Comparison of ENCODE assay signal across 9 mouse cellular contexts in genomic region chr5:66545573-66546141, GRCm38 (mm10).
A peak's percentile ranks its signal among the peaks of the same experiment; 100 is the strongest.
DNase-seq lines count a peak whose midpoint lies in the region; ATAC-seq lines count a peak whose summit lies in the region.
"Had no signal": no experiment of that assay in that cellular context is flagged by ENCODE, and none has a peak within 500 bp of the region (broad histone marks: within the 10 kb centered on the region; RNA-seq: fewer than 3 reads in every experiment).

No protein-coding gene starts in this region.

- no peak overlapping the region for H3K9ac ChIP-seq in lung, embryonic 16.5 days (ENCODE audit: low read length)
- no peak overlapping the region for H3K9ac ChIP-seq in hindbrain, embryonic 15.5 days

- no peak overlapping the region for H3K4me2 ChIP-seq in lung, embryonic 16.5 days (ENCODE audit: low read depth, low read length)
- H3K4me2 ChIP-seq in hindbrain, embryonic 15.5 days: peak overlapping the region; percentile 20; the same call in 1 of the 2 replicates

- no peak for ATAC-seq in lung, embryonic 16.5 days (ENCODE audit: low read depth)
- ATAC-seq in hindbrain, embryonic 15.5 days (ENCODE audit: low FRiP score, low read depth): peak; percentile 76

- H3K36me3 ChIP-seq in lung, embryonic 16.5 days (ENCODE audit: control insufficient read depth, insufficient read depth, low read length): peaks cover 2% of the 10 kb centered on the region; the same call in 1 of the 2 replicates
- H3K36me3 ChIP-seq in hindbrain, embryonic 15.5 days: no peaks in the 10 kb centered on the region

- H3K4me3 ChIP-seq in lung, embryonic 16.5 days (ENCODE audit: low read length): no peak overlapping the region
- H3K4me3 ChIP-seq in hindbrain, embryonic 15.5 days: no peak overlapping the region

- H3K27ac ChIP-seq in lung, embryonic 16.5 days (ENCODE audit: low read length): peak overlapping the region; percentile 10; the same call in 1 of the 2 replicates
- H3K27ac ChIP-seq in hindbrain, embryonic 15.5 days (replicated peaks): peak overlapping the region; percentile 68

- H3K27me3 ChIP-seq in lung, embryonic 16.5 days (ENCODE audit: control insufficient read depth, insufficient read depth, low read depth, low read length): no peaks in the 10 kb centered on the region
- no peaks in the 10 kb centered on the region for H3K27me3 ChIP-seq in hindbrain, embryonic 15.5 days

- 59% methylated on average over 10 of the region's 10 CpGs for WGBS in lung, embryonic 16.5 days
- 10% methylated on average over 10 of the region's 10 CpGs for WGBS in hindbrain, embryonic 15.5 days

- peak; percentile 36 for DNase-seq in cerebellum, postnatal 10 days
- no peak for DNase-seq in cerebellum, adult 11 months
- no peak for DNase-seq in lung, postnatal 25 days (ENCODE audit: low spot score)
- DNase-seq in retina, postnatal 1 day: peak; percentile 95
- no peak for DNase-seq in right cerebral cortex, postnatal 36 days (ENCODE audit: low spot score in 2 of 2)
- DNase-seq in thymus, postnatal 10 days (ENCODE audit: low spot score in 2 of 2): no peak
- DNase-seq: heart, postnatal 14 days had no signal

- peaks cover 6% of the 10 kb centered on the region; the same call in 1 of the 2 replicates for H3K9me3 ChIP-seq in lung, embryonic 16.5 days (ENCODE audit: control insufficient read depth, low read length)
- H3K9me3 ChIP-seq in hindbrain, embryonic 15.5 days: 0 out of 2 replicates have a peak, but pooled peaks cover 5% of the 10 kb centered on the region

- H3K4me1 ChIP-seq in lung, embryonic 16.5 days (replicated peaks; ENCODE audit: control insufficient read depth, insufficient read depth, low read length): peaks cover 19% of the 10 kb centered on the region
- peaks cover 19% of the 10 kb centered on the region for H3K4me1 ChIP-seq in hindbrain, embryonic 15.5 days (replicated peaks)

Comparison
In these comparisons a context has a peak if more than half of its experiments do, and no peak if none do; other contexts are left out.
1. DNase-seq: peak in cerebellum, postnatal 10 days (2 of 2) and retina, postnatal 1 day (single experiment); none in cerebellum, adult 11 months (single experiment), lung, postnatal 25 days (single experiment), right cerebral cortex, postnatal 36 days (0 of 2) and thymus, postnatal 10 days (0 of 2).